Mouse (Mus musculus): ENCODE results near the gene Ccdc6. TPM values are rescaled to one million over a fixed set of nuclear protein-coding genes. Genes with fewer than 3 reads are reported as not detected.

Ccdc6 gene
- total and polyA plus RNA-seq, 2 experiments: 8.4 to 10.7 TPM

DNA sequence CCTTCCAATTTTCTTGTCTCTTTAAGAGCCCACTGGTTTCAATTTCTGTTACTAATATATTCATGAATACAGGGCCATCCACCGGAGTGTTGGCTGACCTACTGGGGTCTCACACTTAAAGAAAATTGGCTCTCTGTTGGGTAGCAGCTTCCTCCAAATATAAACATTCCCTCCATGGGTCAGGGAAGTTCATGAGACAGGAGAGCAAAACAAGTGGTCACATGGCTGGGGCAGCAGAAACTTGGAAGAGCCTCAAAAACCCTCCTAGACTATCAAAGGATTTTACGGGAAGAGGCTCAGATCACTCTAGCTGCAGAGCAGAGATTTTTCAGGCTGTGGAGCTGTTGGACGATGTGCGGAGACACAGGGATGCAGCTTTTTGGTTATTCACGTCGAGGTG lies 128.8 kb downstream of the Ccdc6 start:
- Histone ChIP-seq H3K4me1 (ENCODE audit: control insufficient read depth, insufficient read depth, low read length) (no peaks in the 10 kb centered on the region), H3K79me2 (ENCODE audit: control insufficient read depth, insufficient read depth, low read length) (no peaks in the 10 kb centered on the region), H3K9ac (ENCODE audit: low read depth, low read length) (no peak overlapping the region), H3K27me3 (ENCODE audit: control insufficient read depth, insufficient read depth, low read length) (no peaks in the 10 kb centered on the region), H3K36me3 (ENCODE audit: control insufficient read depth, insufficient read depth, low read length) (no peaks in the 10 kb centered on the region), H3K27ac (replicated peaks; ENCODE audit: insufficient read depth, low read depth, low read length) (no peak overlapping the region), H3K4me3 (ENCODE audit: insufficient read depth, low read depth, low read length) (no peak overlapping the region)
- DNase-seq (ENCODE audit: extremely low read depth, low read depth, low spot score): peak; percentile 37
- WGBS: 73% methylated on average over 6 of the region's 6 CpGs
- TF ChIP-seq CTCF (IDR thresholded peaks at IDR 0.05; ENCODE audit: low read depth, low read length): no peak
- TF ChIP-seq POLR2A (IDR thresholded peaks at IDR 0.05; ENCODE audit: extremely low read depth, insufficient read depth, low read length): no peak

DNA sequence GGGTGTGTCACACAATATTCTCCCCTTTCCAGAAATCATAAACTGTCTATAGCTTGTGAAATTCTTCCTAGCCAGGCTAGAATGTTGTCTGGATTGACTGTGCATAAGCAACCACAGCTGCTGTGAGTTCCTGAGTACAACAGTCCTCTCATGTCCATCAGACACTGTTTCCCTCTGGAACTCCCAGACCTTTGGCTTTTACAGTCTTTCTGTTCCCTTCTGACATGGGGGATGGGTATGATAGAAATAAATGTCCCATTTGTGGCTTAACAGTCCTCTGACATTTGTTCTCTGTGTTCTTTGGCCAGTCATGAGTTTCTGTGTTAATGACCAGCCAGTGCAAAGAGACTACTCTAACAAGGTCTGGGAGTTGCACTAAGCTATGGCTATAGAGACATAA lies 129.7 kb downstream of the Ccdc6 start:
- H3K27ac ChIP-seq (replicated peaks; ENCODE audit: insufficient read depth, low read depth, low read length): no peak overlapping the region
- no peak overlapping the region for H3K4me3 ChIP-seq (ENCODE audit: insufficient read depth, low read depth, low read length)

DNA sequence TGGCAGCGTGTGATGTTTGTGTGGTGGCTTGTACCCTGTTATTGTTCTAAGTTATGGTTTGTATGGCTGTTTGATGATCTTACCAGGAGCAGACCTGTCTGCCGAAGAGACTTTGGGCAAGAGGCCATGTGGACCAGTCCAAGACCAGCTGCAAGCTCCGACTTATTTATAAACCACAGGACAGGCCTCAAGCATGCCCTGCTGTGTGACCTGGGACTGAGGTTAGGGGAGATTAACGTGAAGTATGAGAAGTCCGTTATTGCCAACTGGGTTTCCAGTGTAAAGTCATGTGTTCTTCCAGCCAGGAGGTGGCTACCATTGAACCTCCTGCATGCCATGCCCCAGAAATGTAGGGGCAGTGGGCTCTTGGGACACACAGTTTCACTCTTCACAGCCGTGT lies 133.4 kb downstream of the Ccdc6 start:
- Histone ChIP-seq H3K27me3 (ENCODE audit: control insufficient read depth, insufficient read depth, low read length) (no peaks in the 10 kb centered on the region), H3K79me2 (ENCODE audit: control insufficient read depth, insufficient read depth, low read length) (no peaks in the 10 kb centered on the region), H3K9ac (ENCODE audit: low read depth, low read length) (no peak overlapping the region), H3K4me3 (ENCODE audit: insufficient read depth, low read depth, low read length) (no peak overlapping the region), H3K4me1 (ENCODE audit: control insufficient read depth, insufficient read depth, low read length) (no peaks in the 10 kb centered on the region), H3K27ac (replicated peaks; ENCODE audit: insufficient read depth, low read depth, low read length) (no peak overlapping the region), H3K36me3 (ENCODE audit: control insufficient read depth, insufficient read depth, low read length) (no peaks in the 10 kb centered on the region)
- 87% methylated on average over 6 of the region's 6 CpGs for WGBS
- no peak for DNase-seq (ENCODE audit: extremely low read depth, low read depth, low spot score)
- TF ChIP-seq POLR2A (IDR thresholded peaks at IDR 0.05; ENCODE audit: extremely low read depth, insufficient read depth, low read length): no peak
- TF ChIP-seq CTCF (IDR thresholded peaks at IDR 0.05; ENCODE audit: low read depth, low read length): no peak

More for the DNA sequence above, 129.7 kb downstream of the Ccdc6 start:
- Histone ChIP-seq H3K9ac (ENCODE audit: low read depth, low read length) (no peak overlapping the region), H3K79me2 (ENCODE audit: control insufficient read depth, insufficient read depth, low read length) (no peaks in the 10 kb centered on the region), H3K4me1 (ENCODE audit: control insufficient read depth, insufficient read depth, low read length) (no peaks in the 10 kb centered on the region), H3K36me3 (ENCODE audit: control insufficient read depth, insufficient read depth, low read length) (no peaks in the 10 kb centered on the region), H3K27me3 (ENCODE audit: control insufficient read depth, insufficient read depth, low read length) (no peaks in the 10 kb centered on the region)
- no peak for TF ChIP-seq POLR2A (IDR thresholded peaks at IDR 0.05; ENCODE audit: extremely low read depth, insufficient read depth, low read length)
- no peak for TF ChIP-seq CTCF (IDR thresholded peaks at IDR 0.05; ENCODE audit: low read depth, low read length)
- peak; percentile 20 for DNase-seq (ENCODE audit: extremely low read depth, low read depth, low spot score)

DNA sequence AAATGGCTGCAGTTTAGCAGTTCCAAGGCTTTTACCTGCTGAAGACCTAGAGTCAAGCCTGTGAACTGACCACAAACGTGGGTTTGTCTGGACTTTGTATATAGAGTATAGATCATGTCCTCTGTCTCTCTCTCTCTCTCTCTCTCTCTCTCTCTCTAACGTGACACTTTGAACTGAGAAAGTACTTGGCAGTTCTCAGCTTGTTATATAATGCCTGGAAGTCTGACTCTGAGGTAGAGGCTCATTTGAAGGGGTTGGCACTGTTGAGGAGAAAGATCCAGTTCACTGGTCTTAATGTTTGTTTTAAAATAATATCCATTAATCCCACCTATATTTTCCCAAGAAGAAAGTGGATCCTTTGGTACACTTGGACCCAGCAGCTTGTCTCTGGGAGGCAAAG lies 141.0 kb downstream of the Ccdc6 start:
- no peak overlapping the region for H3K9ac ChIP-seq (ENCODE audit: low read depth, low read length)
- H3K4me1 ChIP-seq (ENCODE audit: control insufficient read depth, insufficient read depth, low read length): no peaks in the 10 kb centered on the region
- H3K36me3 ChIP-seq (ENCODE audit: control insufficient read depth, insufficient read depth, low read length): no peaks in the 10 kb centered on the region
- no peak overlapping the region for H3K27ac ChIP-seq (replicated peaks; ENCODE audit: insufficient read depth, low read depth, low read length)
- 0 out of 2 replicates have a peak, but pooled peaks cover 3% of the 10 kb centered on the region for H3K27me3 ChIP-seq (ENCODE audit: control insufficient read depth, insufficient read depth, low read length)
- 20% methylated on average over 2 of the region's 2 CpGs for WGBS
- no peak overlapping the region for H3K4me3 ChIP-seq (ENCODE audit: insufficient read depth, low read depth, low read length)
- TF ChIP-seq POLR2A (IDR thresholded peaks at IDR 0.05; ENCODE audit: extremely low read depth, insufficient read depth, low read length) (no peak), CTCF (IDR thresholded peaks at IDR 0.05; ENCODE audit: low read depth, low read length) (no peak)
- no peak for DNase-seq (ENCODE audit: extremely low read depth, low read depth, low spot score)
- H3K79me2 ChIP-seq (ENCODE audit: control insufficient read depth, insufficient read depth, low read length): no peaks in the 10 kb centered on the region

Other genes starting within 250 kb of the Ccdc6 start
- gene Mrln, start 107.5 kb downstream of the Ccdc6 start, total RNA-seq (2014; rRNA removed): not detected in 2 replicates
- gene Mrln, start 107.5 kb downstream of the Ccdc6 start, polyA plus RNA-seq (2012; rRNA removed): not detected in 2 replicates
- 2.4 and 2.8 TPM in 2 replicates for gene Slc16a9, start 148.0 kb downstream of the Ccdc6 start, total RNA-seq (2014; rRNA removed)
- gene Slc16a9, start 148.0 kb downstream of the Ccdc6 start, polyA plus RNA-seq (2012; rRNA removed): 0.80 and 1.7 TPM in 2 replicates